Mouse (Mus musculus) c-Kit-positive CD71-positive TER-119-negative erythroid progenitor cells, embryonic 14.5 days (primary cell): ENCODE measurements at regions not wholly inside any gene's neighbourhood (a gene's known extent, or its start where the extent isn't known, plus 50 kb on each side); places are given as distances from the start of the nearest gene placed in this dataset.

ENCODE experiments used
- DNase-seq: peaks from one replicate; pipeline ENCODE4 v3.0.0-alpha.2; 2013; ENCODE audit warnings: low read depth

GRCm38 (mm10) chrX:11568262-11568661 is 240.6 kb downstream of the H2al1j start:
- DNase-seq = no peak

GRCm38 (mm10) chrX:11574354-11574753 is 246.7 kb downstream of the H2al1j start:
- DNase-seq = no peak

GRCm38 (mm10) chrX:11575571-11575970 is 247.9 kb downstream of the H2al1j start:
- no peak for DNase-seq

GRCm38 (mm10) chrX:11576287-11576686 is 248.7 kb downstream of the H2al1j start:
- DNase-seq = no peak

- DNase-seq = no peak
These were observed 249.7 kb downstream of the H2al1j start for GRCm38 (mm10) chrX:11577294-11577693.

GRCm38 (mm10) chrX:11585353-11585752 is 257.7 kb downstream of the H2al1j start:
- no peak for DNase-seq

- DNase-seq = no peak
These were observed 264.0 kb downstream of the H2al1j start for GRCm38 (mm10) chrX:11591391-11592187.

GRCm38 (mm10) chrX:11594542-11594941 is 266.9 kb downstream of the H2al1j start:
- no peak for DNase-seq

GRCm38 (mm10) chrX:11597548-11597947 is 269.9 kb downstream of the H2al1j start:
- DNase-seq = no peak

- DNase-seq = no peak
These were observed 286.6 kb downstream of the H2al1j start for GRCm38 (mm10) chrX:11614237-11614636.

- DNase-seq = no peak
These were observed 293.6 kb downstream of the H2al1j start for GRCm38 (mm10) chrX:11621045-11621763.

- DNase-seq = no peak
These were observed 298.8 kb downstream of the H2al1j start for GRCm38 (mm10) chrX:11626274-11626878.

GRCm38 (mm10) chrX:11629362-11629761 is 301.7 kb downstream of the H2al1j start:
- no peak for DNase-seq

GRCm38 (mm10) chrX:11629906-11630305 is 302.3 kb downstream of the H2al1j start:
- no peak for DNase-seq

GRCm38 (mm10) chrX:11631186-11631913 is 303.7 kb downstream of the H2al1j start:
- no peak for DNase-seq

GRCm38 (mm10) chrX:11632011-11632410 is 304.4 kb downstream of the H2al1j start:
- no peak for DNase-seq

GRCm38 (mm10) chrX:11633823-11634222 is 306.2 kb downstream of the H2al1j start:
- no peak for DNase-seq

- DNase-seq = no peak
These were observed 316.9 kb downstream of the H2al1j start for GRCm38 (mm10) chrX:11644484-11644883.

- DNase-seq = no peak
These were observed 319.3 kb downstream of the H2al1j start for GRCm38 (mm10) chrX:11646681-11647526.

GRCm38 (mm10) chrX:11647527-11647836 is 319.9 kb downstream of the H2al1j start:
- DNase-seq = no peak

- no peak for DNase-seq
These were observed 325.7 kb downstream of the H2al1j start for GRCm38 (mm10) chrX:11653336-11653735.

- DNase-seq = no peak
These were observed 327.4 kb downstream of the H2al1j start for GRCm38 (mm10) chrX:11654976-11655375.
